Mouse (Mus musculus) heart, adult 2 months (tissue): ENCODE measurements at regions not wholly inside any gene's neighbourhood (a gene's known extent, or its start where the extent isn't known, plus 50 kb on each side); places are given as distances from the start of the nearest gene placed in this dataset.

Source experiments
- DNase-seq, 2 experiments: peaks; one replicate each; pipeline ENCODE4 v3.0.0; 2021
- H3K27ac ChIP-seq: fragments of 200-600 bp; 2 replicates; pipeline ENCODE4 v1.8.1; 2022
- H3K27me3 ChIP-seq: fragments of 200-500 bp; 2 replicates; pipeline ENCODE4 v1.6.1; 2012; ENCODE audit warnings: mild to moderate bottlenecking, low read length, inconsistent platforms, mixed read lengths; ENCODE audit not compliant: control insufficient read depth, insufficient read depth
- H3K36me3 ChIP-seq: fragments of 200-500 bp; 2 replicates; pipeline ENCODE4 v1.6.1; 2012; ENCODE audit warnings: low read length, inconsistent platforms; ENCODE audit not compliant: control insufficient read depth, insufficient read depth
- H3K4me1 ChIP-seq: fragments of 200-500 bp; 2 replicates; pipeline ENCODE4 v1.6.1; 2011; ENCODE audit warnings: low read length; ENCODE audit not compliant: control insufficient read depth, insufficient read depth
- H3K4me3 ChIP-seq: fragments of 200-600 bp; 2 replicates; pipeline ENCODE4 v1.8.1; 2022
- H3K79me2 ChIP-seq: fragments of 200-500 bp; replicated peaks from 2 replicates; pipeline ENCODE4 v1.6.1; 2012; ENCODE audit warnings: mild to moderate bottlenecking, inconsistent platforms, low read length, moderate library complexity, mixed read lengths; ENCODE audit not compliant: control insufficient read depth, insufficient read depth
- H3K9ac ChIP-seq: fragments of 200-500 bp; 2 replicates; pipeline ENCODE4 v1.6.1; 2012; ENCODE audit warnings: low read depth, mild to moderate bottlenecking, control low read depth, inconsistent platforms, low read length, mixed read lengths
- CTCF ChIP-seq: fragments of 200-600 bp; IDR thresholded peaks from 2 replicates; pipeline ENCODE4 v1.8.1; 2022; ENCODE audit warnings: antibody characterized with exemption, mild to moderate bottlenecking, moderate library complexity
- EP300 ChIP-seq: fragments of 200-500 bp; IDR thresholded peaks from 2 replicates; pipeline ENCODE4 v1.6.1; 2011; ENCODE audit warnings: low read depth, low read length, control low read depth; ENCODE audit not compliant: insufficient read depth
- POLR2A ChIP-seq: fragments of 200-500 bp; IDR thresholded peaks from 2 replicates; pipeline ENCODE4 v1.6.1; 2011; ENCODE audit warnings: mild to moderate bottlenecking, low read depth, low read length, control low read depth; ENCODE audit not compliant: insufficient read depth
- WGBS: fragments of 180-500 bp; shearing (Covaris S2); methylation state at CpG from one replicate; pipeline ENCODE4 v1.1.7; 2018; 5-methylcytosine and 5-hydroxymethylcytosine counted together
- intact Hi-C: fragments of 180-260 bp; cut with DNase I; formaldehyde crosslinking; loops from one replicate; pipeline ENCODE4 v1.15.1; 2025

DNA sequence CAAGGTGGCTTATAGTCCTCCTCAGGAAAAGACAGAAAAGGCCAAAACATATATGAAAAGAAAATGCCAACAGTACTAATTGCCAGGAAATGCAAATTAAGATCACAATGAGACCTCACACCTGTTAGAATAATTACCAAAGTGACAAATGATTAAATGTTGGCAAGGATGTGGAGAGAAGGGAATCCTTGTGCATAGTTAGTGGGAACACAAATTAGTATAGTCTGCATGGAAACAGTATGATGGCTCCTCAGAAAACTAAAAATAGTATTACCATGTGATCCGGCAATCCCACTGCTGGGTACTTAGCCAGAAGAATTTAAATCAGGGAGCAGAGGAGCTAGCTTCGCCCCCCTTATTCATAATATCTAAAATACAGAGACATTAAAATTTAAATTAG, 170.3 kb upstream of the Grm3 start:
- DNase-seq = no peak
- TF ChIP-seq POLR2A = no peak
- TF ChIP-seq EP300 = no peak
- TF ChIP-seq CTCF = no peak
- no peaks in the 10 kb centered on the region for H3K79me2 ChIP-seq
- no peaks in the 10 kb centered on the region for H3K36me3 ChIP-seq
- no peak overlapping the region for H3K27ac ChIP-seq
- H3K27me3 ChIP-seq = no peaks in the 10 kb centered on the region
- H3K9ac ChIP-seq = no peak overlapping the region
- H3K4me3 ChIP-seq = no peak overlapping the region
- WGBS = 59% methylated on average over 2 of the region's 2 CpGs
- intact Hi-C loops = no loop called here
- no peaks in the 10 kb centered on the region for H3K4me1 ChIP-seq

DNA sequence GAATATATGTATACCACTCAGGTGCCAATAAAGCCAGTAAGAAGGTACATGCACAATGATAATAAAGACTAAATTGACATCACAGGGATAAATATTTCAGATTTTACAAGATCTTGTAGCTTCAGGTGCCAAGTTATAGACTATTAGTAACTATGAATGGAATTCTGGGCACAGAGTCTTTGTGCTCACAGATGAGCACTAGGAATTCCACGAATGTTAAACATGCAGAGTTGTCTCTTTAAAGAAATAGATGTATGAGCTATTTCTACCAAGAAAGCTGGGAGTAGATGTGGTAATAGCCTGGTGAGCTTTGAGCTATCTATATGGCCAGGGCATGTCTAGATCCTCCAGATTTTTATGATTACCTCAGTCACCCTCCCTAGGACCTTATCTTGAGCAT, 153.1 kb upstream of the Grm3 start:
- Histone ChIP-seq H3K36me3 (no peaks in the 10 kb centered on the region), H3K9ac (no peak overlapping the region), H3K4me1 (no peaks in the 10 kb centered on the region), H3K79me2 (no peaks in the 10 kb centered on the region), H3K27ac (no peak overlapping the region), H3K27me3 (no peaks in the 10 kb centered on the region), H3K4me3 (no peak overlapping the region)
- no peak for DNase-seq
- WGBS = 30% methylated on average over 1 of the region's 1 CpGs
- intact Hi-C loops = no loop called here
- TF ChIP-seq CTCF (no peak), EP300 (no peak), POLR2A (no peak)

DNA sequence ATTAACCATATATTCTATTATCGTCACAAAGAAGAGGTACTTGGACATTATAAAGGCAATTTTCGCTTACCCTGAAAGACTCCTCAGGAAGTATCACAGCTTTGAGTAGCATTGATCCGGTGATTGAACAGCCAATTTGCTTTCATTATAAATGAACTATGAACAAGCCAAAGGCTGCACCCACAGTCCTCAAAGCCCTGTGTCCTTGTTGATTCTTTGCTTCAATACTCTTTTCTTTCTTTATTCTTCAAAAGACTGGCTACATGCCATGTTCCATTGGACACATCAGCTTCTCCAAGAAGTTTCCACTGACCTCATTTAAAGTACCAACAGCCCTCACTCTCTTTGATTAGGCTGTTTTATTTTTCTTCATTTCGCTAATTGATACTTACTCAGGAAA, 144.1 kb upstream of the Grm3 start:
- no peak for DNase-seq
- H3K36me3 ChIP-seq = no peaks in the 10 kb centered on the region
- no peak overlapping the region for H3K9ac ChIP-seq
- H3K4me1 ChIP-seq = no peaks in the 10 kb centered on the region
- intact Hi-C loops = no loop called here
- no peak overlapping the region for H3K27ac ChIP-seq
- no peaks in the 10 kb centered on the region for H3K27me3 ChIP-seq
- WGBS = 79% methylated on average over 4 of the region's 4 CpGs
- no peaks in the 10 kb centered on the region for H3K79me2 ChIP-seq
- no peak overlapping the region for H3K4me3 ChIP-seq
- TF ChIP-seq CTCF = no peak

DNA sequence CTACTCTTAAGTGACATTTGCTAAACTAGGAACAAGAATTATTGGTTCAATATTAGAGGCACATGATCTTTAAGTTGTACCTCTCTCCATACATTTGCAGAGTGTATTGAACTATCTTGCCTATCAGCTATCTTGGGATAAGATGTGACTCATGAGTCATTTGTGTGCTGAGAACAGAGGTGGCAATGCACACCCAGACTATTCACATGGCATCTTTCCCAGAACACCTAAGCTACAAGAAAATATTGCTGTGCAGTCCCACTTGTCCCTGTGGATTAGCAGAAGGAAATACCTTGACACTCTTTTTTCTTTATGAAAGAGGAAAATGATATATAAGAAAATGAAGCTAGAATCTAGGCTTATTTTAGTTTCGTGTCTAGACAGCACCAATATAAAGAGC, 104.8 kb upstream of the Grm3 start:
- DNase-seq = no peak
- Histone ChIP-seq H3K9ac (no peak overlapping the region), H3K4me1 (no peaks in the 10 kb centered on the region), H3K36me3 (no peaks in the 10 kb centered on the region), H3K27ac (no peak overlapping the region), H3K79me2 (no peaks in the 10 kb centered on the region), H3K27me3 (no peaks in the 10 kb centered on the region), H3K4me3 (no peak overlapping the region)
- 76% methylated on average over 1 of the region's 1 CpGs for WGBS
- TF ChIP-seq POLR2A (no peak), EP300 (no peak), CTCF (no peak)
- intact Hi-C loops = no loop called here

DNA sequence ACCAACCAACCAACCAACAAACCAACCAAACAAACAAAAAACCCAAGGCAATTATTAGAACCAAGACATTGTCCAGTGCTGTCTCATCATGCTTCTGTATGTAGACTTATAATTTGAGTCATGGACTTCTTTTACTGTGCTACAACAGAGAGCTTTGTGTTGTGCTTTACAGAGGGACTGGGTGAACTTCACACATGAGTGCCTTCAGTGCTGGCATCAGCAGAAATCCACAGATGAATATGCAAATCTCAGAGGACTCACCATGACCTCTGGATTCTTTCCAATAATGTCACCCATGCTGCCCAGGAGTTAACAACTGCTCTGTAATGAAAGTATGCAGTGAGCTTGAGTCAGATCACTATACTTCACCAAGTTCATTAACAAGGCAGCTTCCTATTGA, 76.7 kb upstream of the Grm3 start:
- no peak for TF ChIP-seq CTCF
- TF ChIP-seq EP300 = no peak
- no peak for TF ChIP-seq POLR2A
- Histone ChIP-seq H3K79me2 (no peaks in the 10 kb centered on the region), H3K4me3 (no peak overlapping the region), H3K4me1 (no peaks in the 10 kb centered on the region), H3K9ac (no peak overlapping the region), H3K27ac (no peak overlapping the region), H3K36me3 (no peaks in the 10 kb centered on the region), H3K27me3 (no peaks in the 10 kb centered on the region)
- intact Hi-C loops = no loop called here
- DNase-seq = no peak

DNA sequence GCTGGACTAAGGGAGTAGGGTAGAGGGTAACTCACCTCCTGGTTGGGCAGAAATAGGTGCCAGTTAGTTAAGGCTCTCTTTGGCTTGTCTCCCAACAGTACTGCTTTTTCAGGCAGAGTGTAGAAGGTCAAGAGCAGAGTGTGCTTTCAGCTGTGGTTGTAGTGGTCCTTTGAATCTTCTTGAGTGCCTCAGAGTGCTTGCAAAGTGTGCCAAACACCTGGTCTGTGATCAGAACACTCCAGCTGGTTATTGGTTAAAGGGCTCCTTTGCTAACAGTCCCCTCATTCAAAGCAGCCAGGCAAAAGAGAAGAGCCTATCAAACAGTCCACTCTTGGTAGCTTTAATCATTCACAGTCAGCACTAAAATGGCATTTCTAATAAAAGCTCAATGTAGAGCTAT, 56.1 kb upstream of the Grm3 start:
- intact Hi-C loops = no loop called here

More for the DNA sequence above, 56.1 kb upstream of the Grm3 start:
- no peaks in the 10 kb centered on the region for H3K27me3 ChIP-seq
- no peaks in the 10 kb centered on the region for H3K36me3 ChIP-seq
- no peak for DNase-seq
- H3K4me3 ChIP-seq = no peak overlapping the region
- no peak overlapping the region for H3K9ac ChIP-seq
- no peaks in the 10 kb centered on the region for H3K79me2 ChIP-seq
- no peak for TF ChIP-seq POLR2A
- TF ChIP-seq EP300 = no peak
- TF ChIP-seq CTCF = no peak
- no peak overlapping the region for H3K27ac ChIP-seq
- no peaks in the 10 kb centered on the region for H3K4me1 ChIP-seq
